Mouse (Mus musculus): ENCODE results near the gene Tmtc2. TPM values are rescaled to one million over a fixed set of nuclear protein-coding genes. Genes with fewer than 3 reads are reported as not detected.

Gene Tmtc2
- polyA plus RNA-seq, 1 experiment: 2.9 TPM

GRCm38 (mm10) chr10:105513777-105514322 lies 60.4 kb downstream of the Tmtc2 start:
- Histone ChIP-seq H3K4me3 (ENCODE audit: low read depth, low read length) (no peak overlapping the region), H3K27ac (ENCODE audit: insufficient read depth, low read depth, low read length) (no peak overlapping the region), H3K27me3 (ENCODE audit: control insufficient read depth, insufficient read depth, low read length) (no peaks in the 10 kb centered on the region), H3K36me3 (ENCODE audit: control insufficient read depth, insufficient read depth, low read length) (no peaks in the 10 kb centered on the region), H3K4me1 (ENCODE audit: control insufficient read depth, insufficient read depth, insufficient read length, low read length) (no peaks in the 10 kb centered on the region)
- no peak for TF ChIP-seq POLR2A (IDR thresholded peaks at IDR 0.05; ENCODE audit: low read depth, low read length)
- TF ChIP-seq CTCF (IDR thresholded peaks at IDR 0.05; ENCODE audit: extremely low read depth, insufficient read length, insufficient replicate concordance, low read depth, low read length): no peak
- 80% methylated on average over 7 of the region's 7 CpGs for WGBS

GRCm38 (mm10) chr10:105509896-105510272 lies 64.4 kb downstream of the Tmtc2 start:
- H3K4me1 ChIP-seq (ENCODE audit: control insufficient read depth, insufficient read depth, insufficient read length, low read length): no peaks in the 10 kb centered on the region
- H3K36me3 ChIP-seq (ENCODE audit: control insufficient read depth, insufficient read depth, low read length): no peaks in the 10 kb centered on the region
- TF ChIP-seq CTCF (IDR thresholded peaks at IDR 0.05; ENCODE audit: extremely low read depth, insufficient read length, insufficient replicate concordance, low read depth, low read length) (no peak), POLR2A (IDR thresholded peaks at IDR 0.05; ENCODE audit: low read depth, low read length) (no peak)
- H3K27me3 ChIP-seq (ENCODE audit: control insufficient read depth, insufficient read depth, low read length): no peaks in the 10 kb centered on the region
- WGBS: 71% methylated on average over 5 of the region's 5 CpGs
- H3K4me3 ChIP-seq (ENCODE audit: low read depth, low read length): no peak overlapping the region
- H3K27ac ChIP-seq (ENCODE audit: insufficient read depth, low read depth, low read length): no peak overlapping the region

- Histone ChIP-seq H3K36me3 (ENCODE audit: control insufficient read depth, insufficient read depth, low read length) (no peaks in the 10 kb centered on the region), H3K27ac (ENCODE audit: insufficient read depth, low read depth, low read length) (no peak overlapping the region), H3K4me1 (ENCODE audit: control insufficient read depth, insufficient read depth, insufficient read length, low read length) (no peaks in the 10 kb centered on the region), H3K27me3 (ENCODE audit: control insufficient read depth, insufficient read depth, low read length) (no peaks in the 10 kb centered on the region), H3K4me3 (ENCODE audit: low read depth, low read length) (no peak overlapping the region)
- 75% methylated on average over 12 of the region's 12 CpGs for WGBS
- TF ChIP-seq POLR2A (IDR thresholded peaks at IDR 0.05; ENCODE audit: low read depth, low read length) (no peak), CTCF (IDR thresholded peaks at IDR 0.05; ENCODE audit: extremely low read depth, insufficient read length, insufficient replicate concordance, low read depth, low read length) (no peak)
Observed at GRCm38 (mm10) chr10:105509146-105509895, 64.9 kb downstream of the Tmtc2 start.

- H3K4me3 ChIP-seq (ENCODE audit: low read depth, low read length): no peak overlapping the region
- 79% methylated on average over 3 of the region's 3 CpGs for WGBS
- no peak for TF ChIP-seq POLR2A (IDR thresholded peaks at IDR 0.05; ENCODE audit: low read depth, low read length)
- TF ChIP-seq CTCF (IDR thresholded peaks at IDR 0.05; ENCODE audit: extremely low read depth, insufficient read length, insufficient replicate concordance, low read depth, low read length): no peak
- H3K27me3 ChIP-seq (ENCODE audit: control insufficient read depth, insufficient read depth, low read length): no peaks in the 10 kb centered on the region
- H3K4me1 ChIP-seq (ENCODE audit: control insufficient read depth, insufficient read depth, insufficient read length, low read length): no peaks in the 10 kb centered on the region
- H3K27ac ChIP-seq (ENCODE audit: insufficient read depth, low read depth, low read length): no peak overlapping the region
- H3K36me3 ChIP-seq (ENCODE audit: control insufficient read depth, insufficient read depth, low read length): no peaks in the 10 kb centered on the region
Observed at GRCm38 (mm10) chr10:105507982-105508786, 66.1 kb downstream of the Tmtc2 start.

GRCm38 (mm10) chr10:105506046-105506445 lies 68.2 kb downstream of the Tmtc2 start:
- Histone ChIP-seq H3K4me1 (ENCODE audit: control insufficient read depth, insufficient read depth, insufficient read length, low read length) (no peaks in the 10 kb centered on the region), H3K27me3 (ENCODE audit: control insufficient read depth, insufficient read depth, low read length) (no peaks in the 10 kb centered on the region), H3K27ac (ENCODE audit: insufficient read depth, low read depth, low read length) (no peak overlapping the region), H3K4me3 (ENCODE audit: low read depth, low read length) (no peak overlapping the region), H3K36me3 (ENCODE audit: control insufficient read depth, insufficient read depth, low read length) (no peaks in the 10 kb centered on the region)
- 88% methylated on average over 4 of the region's 4 CpGs for WGBS
- no peak for TF ChIP-seq CTCF (IDR thresholded peaks at IDR 0.05; ENCODE audit: extremely low read depth, insufficient read length, insufficient replicate concordance, low read depth, low read length)
- no peak for TF ChIP-seq POLR2A (IDR thresholded peaks at IDR 0.05; ENCODE audit: low read depth, low read length)

GRCm38 (mm10) chr10:105504472-105504871 lies 69.8 kb downstream of the Tmtc2 start:
- no peak overlapping the region for H3K4me3 ChIP-seq (ENCODE audit: low read depth, low read length)
- H3K36me3 ChIP-seq (ENCODE audit: control insufficient read depth, insufficient read depth, low read length): no peaks in the 10 kb centered on the region
- H3K27me3 ChIP-seq (ENCODE audit: control insufficient read depth, insufficient read depth, low read length): no peaks in the 10 kb centered on the region
- no peak overlapping the region for H3K27ac ChIP-seq (ENCODE audit: insufficient read depth, low read depth, low read length)
- 74% methylated on average over 2 of the region's 2 CpGs for WGBS
- no peaks in the 10 kb centered on the region for H3K4me1 ChIP-seq (ENCODE audit: control insufficient read depth, insufficient read depth, insufficient read length, low read length)
- TF ChIP-seq POLR2A (IDR thresholded peaks at IDR 0.05; ENCODE audit: low read depth, low read length) (no peak), CTCF (IDR thresholded peaks at IDR 0.05; ENCODE audit: extremely low read depth, insufficient read length, insufficient replicate concordance, low read depth, low read length) (no peak)

- Histone ChIP-seq H3K4me3 (ENCODE audit: low read depth, low read length) (no peak overlapping the region), H3K4me1 (ENCODE audit: control insufficient read depth, insufficient read depth, insufficient read length, low read length) (no peaks in the 10 kb centered on the region), H3K27me3 (ENCODE audit: control insufficient read depth, insufficient read depth, low read length) (no peaks in the 10 kb centered on the region), H3K27ac (ENCODE audit: insufficient read depth, low read depth, low read length) (no peak overlapping the region), H3K36me3 (ENCODE audit: control insufficient read depth, insufficient read depth, low read length) (no peaks in the 10 kb centered on the region)
- WGBS: 74% methylated on average over 7 of the region's 7 CpGs
- TF ChIP-seq CTCF (IDR thresholded peaks at IDR 0.05; ENCODE audit: extremely low read depth, insufficient read length, insufficient replicate concordance, low read depth, low read length) (no peak), POLR2A (IDR thresholded peaks at IDR 0.05; ENCODE audit: low read depth, low read length) (no peak)
Observed at GRCm38 (mm10) chr10:105501736-105502135, 72.5 kb downstream of the Tmtc2 start.

All from small intestine, adult 2 months (tissue).